Mouse (Mus musculus): Measurements from ENCODE around the gene Wdr83.

GRCm38 (mm10) chr8:85033867-85034266 lies 47.2 kb downstream of the Wdr83 start:
- TF ChIP-seq GATA1 (IDR thresholded peaks at IDR 0.05; ENCODE audit: borderline replicate concordance, low read length) (no peak), FLI1 (IDR thresholded peaks at IDR 0.05; ENCODE audit: low read length) (no peak)

All from megakaryocyte, embryonic 14.5 days (primary cell).